Mouse (Mus musculus) MEL (cell line): ENCODE measurements around the gene Ncaph2. TPM values are rescaled to one million over a fixed set of nuclear protein-coding genes. Genes with fewer than 3 reads are reported as not detected.

ENCODE experiments used
- DNase-seq: peaks from one replicate; pipeline ENCODE4 v3.0.0; 2011; ENCODE audit warnings: low read depth, low spot score
- H3K27ac ChIP-seq: 2 replicates; pipeline ENCODE4 v1.5.1; 2012; ENCODE audit warnings: low read depth, mild to moderate bottlenecking, control low read depth, low read length, moderate library complexity; ENCODE audit not compliant: control insufficient read depth
- H3K27me3 ChIP-seq, 2 experiments: fragments of 150-350 bp in 1 of 2; sonication (generic) in 1 of 2; 2 replicates each; pipeline ENCODE4 v1.6.1; 2012; ENCODE audit warnings: low read length in 2 of 2, mild to moderate bottlenecking in 2 of 2, improper control_type of control experiment in 1 of 2, moderate library complexity in 1 of 2; ENCODE audit not compliant: insufficient read depth in 2 of 2, control insufficient read depth in 1 of 2
- H3K36me3 ChIP-seq, 2 experiments: 2 replicates each; pipeline ENCODE4 v1.6.1; 2012 to 2014; ENCODE audit warnings: low read length in 2 of 2, improper control_type of control experiment in 1 of 2, inconsistent platforms in 1 of 2, mild to moderate bottlenecking in 1 of 2; ENCODE audit not compliant: insufficient read depth in 2 of 2, control insufficient read depth in 1 of 2
- H3K4me1 ChIP-seq, 2 experiments: fragments of 150-350 bp in 1 of 2; sonication (generic) in 1 of 2; 2 replicates each; pipeline ENCODE4 v1.6.1; 2012; ENCODE audit warnings: low read length in 2 of 2, improper control_type of control experiment in 1 of 2, mild to moderate bottlenecking in 1 of 2; ENCODE audit not compliant: insufficient read depth in 2 of 2, control insufficient read depth in 1 of 2
- H3K4me3 ChIP-seq, 2 experiments: fragments of 150-350 bp in 1 of 2; sonication (generic) in 1 of 2; 2 replicates each; pipeline ENCODE4 v1.5.1; 2012; ENCODE audit warnings: low read depth in 2 of 2, low read length in 2 of 2, mild to moderate bottlenecking in 2 of 2, moderate library complexity in 2 of 2, control low read depth in 1 of 2, improper control_type of control experiment in 1 of 2; ENCODE audit not compliant: control insufficient read depth in 1 of 2, insufficient read depth in 1 of 2
- H3K79me2 ChIP-seq: 2 replicates; pipeline ENCODE4 v1.6.1; 2012; ENCODE audit warnings: mild to moderate bottlenecking, low read length, moderate library complexity; ENCODE audit not compliant: control insufficient read depth, poor library complexity, insufficient read depth
- H3K9ac ChIP-seq: 2 replicates; pipeline ENCODE4 v1.6.1; 2012; ENCODE audit warnings: low read depth, mild to moderate bottlenecking, control low read depth, low read length, moderate library complexity; ENCODE audit not compliant: control insufficient read depth, poor library complexity, severe bottlenecking
- H3K9me3 ChIP-seq: fragments of 150-350 bp; sonication (generic); replicated peaks from 2 replicates; pipeline ENCODE4 v1.6.1; 2012; ENCODE audit warnings: mild to moderate bottlenecking, low read length, improper control_type of control experiment, moderate library complexity; ENCODE audit not compliant: insufficient read depth
- BHLHE40 ChIP-seq: IDR thresholded peaks from 2 replicates; pipeline ENCODE4 v1.6.1; 2012; ENCODE audit warnings: low read depth, mild to moderate bottlenecking, inconsistent platforms, low read length, improper control_type of control experiment, borderline replicate concordance
- CHD1 ChIP-seq: IDR thresholded peaks from 2 replicates; pipeline ENCODE4 v1.6.1; 2012; ENCODE audit warnings: low read depth, mild to moderate bottlenecking, inconsistent platforms, low read length, improper control_type of control experiment
- CHD2 ChIP-seq: IDR thresholded peaks from 2 replicates; pipeline ENCODE4 v1.6.1; 2011; ENCODE audit warnings: low read length, improper control_type of control experiment
- CTCF ChIP-seq, 3 experiments: IDR thresholded peaks in 2 of 3; conservative IDR thresholded peaks in 1 of 3; 2 replicates each; pipeline ENCODE4 v1.5.1; 2011 to 2012; ENCODE audit warnings: low read length in 3 of 3, low read depth in 2 of 3, mild to moderate bottlenecking in 2 of 3, improper control_type of control experiment in 1 of 3, inconsistent platforms in 1 of 3, mixed read lengths in 1 of 3, moderate library complexity in 1 of 3; ENCODE audit not compliant: control insufficient read depth in 1 of 3, insufficient read depth in 1 of 3, poor library complexity in 1 of 3, severe bottlenecking in 1 of 3
- E2F4 ChIP-seq: IDR thresholded peaks from 2 replicates; pipeline ENCODE4 v1.6.1; 2011; ENCODE audit warnings: low read depth, low read length, improper control_type of control experiment, borderline replicate concordance
- EP300 ChIP-seq, 2 experiments: IDR thresholded peaks; 2 replicates each; pipeline ENCODE4 v1.6.1; 2011; ENCODE audit warnings: improper control_type of control experiment in 2 of 2, low read length in 2 of 2, low read depth in 1 of 2, mild to moderate bottlenecking in 1 of 2
- GABPA ChIP-seq: IDR thresholded peaks from 2 replicates; pipeline ENCODE4 v1.6.1; 2012; ENCODE audit warnings: low read depth, mild to moderate bottlenecking, inconsistent platforms, low read length, improper control_type of control experiment, moderate library complexity
- GATA1 ChIP-seq: IDR thresholded peaks from 2 replicates; pipeline ENCODE4 v1.6.1; 2011; ENCODE audit warnings: low read depth, low read length, improper control_type of control experiment
- JUND ChIP-seq: IDR thresholded peaks from 2 replicates; pipeline ENCODE4 v1.6.1; 2011; ENCODE audit warnings: low read depth, mild to moderate bottlenecking, improper control_type of control experiment, low read length
- KAT2A ChIP-seq: conservative IDR thresholded peaks from 2 replicates; pipeline ENCODE4 v1.6.1; 2012; ENCODE audit warnings: low read depth, low read length, improper control_type of control experiment, inconsistent platforms
- MAZ ChIP-seq: IDR thresholded peaks from 2 replicates; pipeline ENCODE4 v1.6.1; 2012; ENCODE audit warnings: low read depth, mild to moderate bottlenecking, inconsistent platforms, low read length, improper control_type of control experiment
- MXI1 ChIP-seq: IDR thresholded peaks from 2 replicates; pipeline ENCODE4 v1.6.1; 2011; ENCODE audit warnings: mild to moderate bottlenecking, low read depth, low read length, improper control_type of control experiment
- MYB ChIP-seq: IDR thresholded peaks from 2 replicates; pipeline ENCODE4 v1.6.1; 2011; ENCODE audit warnings: mild to moderate bottlenecking, low read depth, low read length, improper control_type of control experiment
- MYC ChIP-seq: IDR thresholded peaks from 2 replicates; pipeline ENCODE4 v1.6.1; 2011; ENCODE audit warnings: low read depth, mild to moderate bottlenecking, low read length, improper control_type of control experiment, moderate library complexity
- NELFE ChIP-seq: IDR thresholded peaks from 2 replicates; pipeline ENCODE4 v1.6.1; 2011; ENCODE audit warnings: low read depth, low read length, improper control_type of control experiment
- NRF1 ChIP-seq: IDR thresholded peaks from 2 replicates; pipeline ENCODE4 v1.6.1; 2014; ENCODE audit warnings: low read depth, mild to moderate bottlenecking, inconsistent platforms, low read length, improper control_type of control experiment, moderate library complexity; ENCODE audit not compliant: poor library complexity, insufficient read depth, severe bottlenecking
- POLR2AphosphoS2 ChIP-seq: IDR thresholded peaks from 2 replicates; pipeline ENCODE4 v1.6.1; 2011; ENCODE audit warnings: low read length, improper control_type of control experiment
- RCOR1 ChIP-seq: IDR thresholded peaks from 2 replicates; pipeline ENCODE4 v1.6.1; 2012; ENCODE audit warnings: low read depth, mild to moderate bottlenecking, inconsistent platforms, low read length, improper control_type of control experiment
- SIN3A ChIP-seq: IDR thresholded peaks from 2 replicates; pipeline ENCODE4 v1.6.1; 2012; ENCODE audit warnings: low read length, improper control_type of control experiment, inconsistent platforms
- TAL1 ChIP-seq: IDR thresholded peaks from 2 replicates; pipeline ENCODE4 v1.6.1; 2012; ENCODE audit warnings: mild to moderate bottlenecking, inconsistent platforms, low read length, moderate library complexity, mixed read lengths
- TBP ChIP-seq: IDR thresholded peaks from 2 replicates; pipeline ENCODE4 v1.8.0; 2011; ENCODE audit warnings: low read depth, low read length, improper control_type of control experiment
- UBTF ChIP-seq: IDR thresholded peaks from 2 replicates; pipeline ENCODE4 v1.6.1; 2012; ENCODE audit warnings: low read depth, mild to moderate bottlenecking, inconsistent platforms, low read length, improper control_type of control experiment, moderate library complexity, borderline replicate concordance; ENCODE audit not compliant: insufficient read depth
- USF1 ChIP-seq: IDR thresholded peaks from 2 replicates; pipeline ENCODE4 v1.6.1; 2014; ENCODE audit warnings: low read depth, mild to moderate bottlenecking, inconsistent platforms, low read length, improper control_type of control experiment, moderate library complexity
- ZC3H11A ChIP-seq: IDR thresholded peaks from 2 replicates; pipeline ENCODE4 v1.6.1; 2012; ENCODE audit warnings: low read depth, mild to moderate bottlenecking, inconsistent platforms, low read length, improper control_type of control experiment
- ZKSCAN1 ChIP-seq: IDR thresholded peaks from 2 replicates; pipeline ENCODE4 v1.6.1; 2012; ENCODE audit warnings: low read depth, mild to moderate bottlenecking, inconsistent platforms, low read length, improper control_type of control experiment, moderate library complexity
- ZMIZ1 ChIP-seq: IDR thresholded peaks from 2 replicates; pipeline ENCODE4 v1.6.1; 2012; ENCODE audit warnings: low read depth, mild to moderate bottlenecking, inconsistent platforms, low read length, improper control_type of control experiment, moderate library complexity
- polyA plus RNA-seq, 2 experiments: library from polyadenylated mRNA; stranded (reverse) in 1 of 2; unstranded in 1 of 2; fragments of >175 nt in 1 of 2; fragments of >200 nt in 1 of 2; gene quantifications; 2 replicates each; pipeline versions ENCODE4 v1.2.1 to v1.2.4; 2012; ENCODE audit warnings: low replicate concordance in 2 of 2, low read depth in 1 of 2; ENCODE audit not compliant: insufficient read length in 2 of 2, insufficient read depth in 1 of 2, missing spikeins in 1 of 2
- total RNA-seq: library from RNA; depleted of rRNA; stranded (reverse); fragments of 300-350 nt; gene quantifications from 2 replicates; pipeline ENCODE4 v1.2.3, GENCODE M21; 2012

The Ncaph2 gene
- total and polyA plus RNA-seq, 3 experiments, result 137 to 165 (median 160) TPM

DNA sequence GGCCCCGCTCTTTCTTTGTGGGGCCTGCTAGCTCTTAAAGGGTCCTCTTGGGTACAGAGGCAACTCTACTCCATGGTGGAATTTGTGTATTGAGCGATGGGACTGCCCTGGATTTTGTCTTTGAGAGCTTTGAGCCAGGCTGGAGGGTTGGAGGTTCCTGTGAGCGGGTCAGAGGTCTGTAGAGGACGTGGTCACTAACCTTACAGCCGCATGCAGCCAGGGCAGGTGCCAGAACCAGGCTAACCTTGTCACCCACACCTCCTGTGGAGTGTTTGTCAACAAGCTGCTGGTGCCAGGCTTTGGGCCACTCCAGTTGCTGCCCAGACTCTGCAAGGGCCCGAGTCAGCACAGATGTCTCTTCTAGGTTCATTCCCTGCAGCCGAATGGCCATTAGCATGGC is 20.5 kb downstream of the Ncaph2 start:
- Histone ChIP-seq H3K4me1 (peaks cover 0 to 11% of the 10 kb centered on the region in 2 experiments; a peak in 1 of 4 replicates), H3K36me3 (peaks cover 5 to 10% of the 10 kb centered on the region in 2 experiments; a peak in 3 of 4 replicates), H3K79me2 (peaks cover 20% of the 10 kb centered on the region), H3K9me3 (no peaks in the 10 kb centered on the region), H3K9ac (no peak overlapping the region), H3K4me3 (no peak overlapping the region), H3K27me3 (no peaks in the 10 kb centered on the region), H3K27ac (no peak overlapping the region)
- TF ChIP-seq MYC, result no peak
- TF ChIP-seq CHD2, result no peak
- TF ChIP-seq GABPA, result no peak
- no peak for TF ChIP-seq CHD1
- no peak for TF ChIP-seq MAZ
- no peak for TF ChIP-seq KAT2A
- no peak for TF ChIP-seq UBTF
- no peak for TF ChIP-seq USF1
- no peak for TF ChIP-seq E2F4
- TF ChIP-seq SIN3A, result no peak
- TF ChIP-seq GATA1, result no peak
- no peak for TF ChIP-seq TAL1
- no peak for TF ChIP-seq ZMIZ1
- no peak for TF ChIP-seq MYB
- no peak for TF ChIP-seq EP300 (IDR thresholded peaks at IDR 0.05; ENCODE audit: low read depth in 1 of 2, low read length in 2 of 2)
- TF ChIP-seq BHLHE40, result no peak
- no peak for TF ChIP-seq CTCF (IDR thresholded peaks at IDR 0.05 in 2 of 3, conservative IDR thresholded peaks at IDR 0.05 in 1 of 3; ENCODE audit: control insufficient read depth in 1 of 3, insufficient read depth in 1 of 3, low read depth in 2 of 3, low read length in 3 of 3, poor library complexity in 1 of 3, severe bottlenecking in 1 of 3)
- no peak for TF ChIP-seq ZC3H11A
- DNase-seq, result no peak

DNA sequence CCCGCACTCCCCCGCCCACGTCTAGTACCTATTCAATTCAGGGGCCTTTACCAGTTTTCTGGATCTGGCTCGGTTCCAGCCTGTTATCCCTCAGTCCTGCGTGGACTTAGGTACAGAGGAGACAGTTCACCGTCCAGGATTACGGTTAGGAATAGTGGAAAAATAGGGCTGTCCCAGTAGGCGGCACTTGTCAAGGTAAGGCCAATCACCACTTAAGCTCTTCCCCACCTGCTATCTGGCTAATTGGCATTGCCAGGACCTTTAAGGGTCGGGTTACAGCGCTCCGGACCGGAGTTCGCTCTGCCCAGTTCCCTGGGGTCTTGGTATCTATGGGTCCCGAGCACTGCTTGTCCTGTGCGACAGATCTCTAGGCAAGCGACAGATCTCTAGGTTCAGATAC is 21.4 kb downstream of the Ncaph2 start, which contains the start of gene Tymp:
Gene Tymp (minus strand): TSS at position 83 of the 400 bp plus-strand sequence.
- Histone ChIP-seq H3K27me3 (no peaks in the 10 kb centered on the region), H3K79me2 (peaks cover 18% of the 10 kb centered on the region), H3K9me3 (no peaks in the 10 kb centered on the region), H3K36me3 (peaks cover 0 to 10% of the 10 kb centered on the region in 2 experiments; a peak in 2 of 4 replicates)
- DNase-seq, result no peak
- TF ChIP-seq CHD1 (no peak), NELFE (no peak), TBP (no peak), TAL1 (no peak), GATA1 (no peak), MAZ (no peak), JUND (no peak), RCOR1 (no peak), NRF1 (no peak), E2F4 (no peak), POLR2AphosphoS2 (no peak), MXI1 (no peak), ZKSCAN1 (no peak), ZMIZ1 (no peak)
- TF ChIP-seq, all 39 proteins: peak for 0
- Histone ChIP-seq H3K4me3 (no peak within 1 kb of the TSS), H3K9ac (no peak within 1 kb of the TSS), H3K27ac (no peak within 1 kb of the TSS), H3K4me1 (peaks cover 0 to 11% of the 10 kb centered on the region in 2 experiments; a peak in 1 of 4 replicates)
